ENCODE assay signal across 8 mouse cellular contexts in genomic region chr11:7423276-7424081, GRCm38 (mm10).
DNase-seq lines count a peak whose midpoint lies in the region; ATAC-seq and TF ChIP-seq lines count a peak whose summit lies in the region.

No protein-coding gene starts in this region.

- no peak for TF ChIP-seq POLR2A in limb, embryonic 14.5 days (IDR thresholded peaks at IDR 0.05; ENCODE audit: borderline replicate concordance, extremely low read depth, insufficient read depth, insufficient read length)

- H3K4me3 ChIP-seq in embryonic facial prominence, embryonic 11.5 days (ENCODE audit: low read depth, low read length) = no peak overlapping the region
- H3K4me3 ChIP-seq in limb, embryonic 14.5 days (replicated peaks; ENCODE audit: low read length) = no peak overlapping the region
- H3K4me3 ChIP-seq in stomach, embryonic 16.5 days (replicated peaks; ENCODE audit: low read length) = no peak overlapping the region

- H3K9me3 ChIP-seq in embryonic facial prominence, embryonic 11.5 days (replicated peaks; ENCODE audit: control insufficient read depth, low read length) = no peaks in the 10 kb centered on the region
- no peaks in the 10 kb centered on the region for H3K9me3 ChIP-seq in limb, embryonic 14.5 days (ENCODE audit: control insufficient read depth, low read length)
- H3K9me3 ChIP-seq in stomach, embryonic 16.5 days (replicated peaks; ENCODE audit: control insufficient read depth, low read length) = no peaks in the 10 kb centered on the region

- peak; percentile 15 to 21 for DNase-seq in gastrocnemius, adult 8-10 months (ENCODE audit: low spot score in 2 of 2)
- DNase-seq in gastrocnemius, postnatal 4 days (ENCODE audit: low spot score in 2 of 2) = no peak
- peak; percentile 22 for DNase-seq in embryonic facial prominence, embryonic 11.5 days (ENCODE audit: low spot score)
- peak; percentile 11 to 24 for DNase-seq in heart, postnatal 10 days
- DNase-seq in limb, embryonic 14.5 days (ENCODE audit: low spot score) = no peak
- DNase-seq in thymus, postnatal 10 days (ENCODE audit: low spot score in 2 of 2) = no peak
- DNase-seq in testis, postnatal 10 days (ENCODE audit: low spot score) = no peak

- no peak overlapping the region for H3K27ac ChIP-seq in embryonic facial prominence, embryonic 11.5 days (replicated peaks; ENCODE audit: low read depth, low read length)
- no peak overlapping the region for H3K27ac ChIP-seq in limb, embryonic 14.5 days (replicated peaks; ENCODE audit: low read depth, low read length)
- no peak overlapping the region for H3K27ac ChIP-seq in stomach, embryonic 16.5 days (ENCODE audit: low read length)

- no peaks in the 10 kb centered on the region for H3K27me3 ChIP-seq in embryonic facial prominence, embryonic 11.5 days (ENCODE audit: control insufficient read depth, insufficient read depth, low read length)
- no peaks in the 10 kb centered on the region for H3K27me3 ChIP-seq in limb, embryonic 14.5 days (ENCODE audit: control insufficient read depth, insufficient read depth, low read length)
- H3K27me3 ChIP-seq in stomach, embryonic 16.5 days (ENCODE audit: control insufficient read depth, insufficient read depth, low read length) = no peaks in the 10 kb centered on the region

- intact Hi-C loops in heart, postnatal 10 days (cut with DNase I) = no loop called here

- ATAC-seq in embryonic facial prominence, embryonic 11.5 days (replicated peaks; ENCODE audit: insufficient number of reproducible peaks, low FRiP score, low TSS enrichment, low read depth) = peak; percentile 85
- ATAC-seq in limb, embryonic 14.5 days (ENCODE audit: low FRiP score, low read depth) = 0 out of 2 replicates have a peak, but pooled peaks have one; percentile 26
- ATAC-seq in stomach, embryonic 16.5 days (ENCODE audit: insufficient read depth, low FRiP score) = peak; percentile 79; the same call in 1 of the 2 replicates

- H3K36me3 ChIP-seq in embryonic facial prominence, embryonic 11.5 days (replicated peaks; ENCODE audit: control insufficient read depth, insufficient read depth, low read depth, low read length) = no peaks in the 10 kb centered on the region
- no peaks in the 10 kb centered on the region for H3K36me3 ChIP-seq in limb, embryonic 14.5 days (ENCODE audit: control insufficient read depth, insufficient read depth, low read length)
- H3K36me3 ChIP-seq in stomach, embryonic 16.5 days (ENCODE audit: control insufficient read depth, insufficient read depth, low read length) = no peaks in the 10 kb centered on the region

- H3K4me2 ChIP-seq in embryonic facial prominence, embryonic 11.5 days (ENCODE audit: low read depth, low read length) = no peak overlapping the region
- H3K4me2 ChIP-seq in limb, embryonic 14.5 days (replicated peaks; ENCODE audit: low read depth, low read length, severe bottlenecking) = no peak overlapping the region
- H3K4me2 ChIP-seq in stomach, embryonic 16.5 days (ENCODE audit: low read depth, low read length) = 0 out of 2 replicates have a peak overlapping the region, but pooled peaks have one; percentile 17

- WGBS in embryonic facial prominence, embryonic 11.5 days = 16% methylated on average over 13 of the region's 13 CpGs
- 17% methylated on average over 13 of the region's 13 CpGs for WGBS in limb, embryonic 14.5 days
- 21% methylated on average over 13 of the region's 13 CpGs for WGBS in stomach, embryonic 16.5 days

- H3K9ac ChIP-seq in embryonic facial prominence, embryonic 11.5 days (replicated peaks; ENCODE audit: low read length) = no peak overlapping the region
- H3K9ac ChIP-seq in limb, embryonic 14.5 days (ENCODE audit: low read depth, low read length, severe bottlenecking) = no peak overlapping the region
- no peak overlapping the region for H3K9ac ChIP-seq in stomach, embryonic 16.5 days (ENCODE audit: low read length)

- peaks cover 2% of the 10 kb centered on the region; the same call in 1 of the 2 replicates for H3K4me1 ChIP-seq in embryonic facial prominence, embryonic 11.5 days (ENCODE audit: control insufficient read depth, insufficient read depth, low read length)
- H3K4me1 ChIP-seq in limb, embryonic 14.5 days (ENCODE audit: control insufficient read depth, insufficient read depth, low read length) = 0 out of 2 replicates have a peak, but pooled peaks cover 3% of the 10 kb centered on the region
- H3K4me1 ChIP-seq in stomach, embryonic 16.5 days (ENCODE audit: control insufficient read depth, insufficient read depth, low read length) = no peaks in the 10 kb centered on the region

Comparison
In these comparisons a context has a peak if more than half of its experiments do, and no peak if none do; other contexts are left out.
1. DNase-seq: peak in gastrocnemius, adult 8-10 months (2 of 2), embryonic facial prominence, embryonic 11.5 days (single experiment) and heart, postnatal 10 days (2 of 2); none in gastrocnemius, postnatal 4 days (0 of 2), limb, embryonic 14.5 days (single experiment), thymus, postnatal 10 days (0 of 2) and testis, postnatal 10 days (single experiment).
2. ATAC-seq: peak in every context shown above with its lines; median percentile 85 in embryonic facial prominence, embryonic 11.5 days; 79 in stomach, embryonic 16.5 days; 26 in limb, embryonic 14.5 days.